Mouse (Mus musculus): ENCODE results near the gene Zfp746.
"Not testable (repeated sequence)": the region's sequence is repeated elsewhere in the genome, so short reads cannot be mapped to it uniquely, and the experiment has no call there.

Gene Zfp746

GRCm38 (mm10) chr6:48086471-48086878 is at the start of gene Zfp746:
TSS of gene Zfp746 (minus strand) at chr6:48086593.
- DNase-seq (ENCODE audit: low spot score in 2 of 2), result peak; percentile 74 to 87

- not testable (repeated sequence) for DNase-seq (ENCODE audit: low spot score in 2 of 2)
These were observed 34.7 kb upstream of the Zfp746 start for GRCm38 (mm10) chr6:48121092-48121491.

GRCm38 (mm10) chr6:48116036-48116435 is 29.6 kb upstream of the Zfp746 start:
- DNase-seq (ENCODE audit: low spot score in 2 of 2), result peak; percentile 4 to 5

- DNase-seq (ENCODE audit: low spot score in 2 of 2), result no peak
These were observed 743 bp upstream of the Zfp746 start for GRCm38 (mm10) chr6:48086957-48087715.

- DNase-seq (ENCODE audit: low spot score in 2 of 2), result peak; percentile 48 to 51
These were observed 630 bp downstream of the Zfp746 start for GRCm38 (mm10) chr6:48085521-48086404.

GRCm38 (mm10) chr6:48083733-48084191 is 2.6 kb downstream of the Zfp746 start:
- no peak for DNase-seq (ENCODE audit: low spot score in 2 of 2)

- DNase-seq (ENCODE audit: low spot score in 2 of 2), result no peak
These were observed 4.4 kb downstream of the Zfp746 start for GRCm38 (mm10) chr6:48081952-48082351.

- no peak for DNase-seq (ENCODE audit: low spot score in 2 of 2)
These were observed 5.4 kb downstream of the Zfp746 start for GRCm38 (mm10) chr6:48081021-48081420.

GRCm38 (mm10) chr6:48073316-48073715 is 13.1 kb downstream of the Zfp746 start:
- DNase-seq (ENCODE audit: low spot score in 2 of 2), result no peak

- no peak for DNase-seq (ENCODE audit: low spot score in 2 of 2)
These were observed 18.9 kb downstream of the Zfp746 start for GRCm38 (mm10) chr6:48067492-48067891.

- DNase-seq (ENCODE audit: low spot score in 2 of 2), result no peak
These were observed 20.8 kb downstream of the Zfp746 start for GRCm38 (mm10) chr6:48065587-48066075.

- no peak for DNase-seq (ENCODE audit: low spot score in 2 of 2)
These were observed 21.9 kb downstream of the Zfp746 start for GRCm38 (mm10) chr6:48064451-48064850.

GRCm38 (mm10) chr6:48063940-48064339 is 22.5 kb downstream of the Zfp746 start:
- no peak for DNase-seq (ENCODE audit: low spot score in 2 of 2)

GRCm38 (mm10) chr6:48060895-48061294 is 25.5 kb downstream of the Zfp746 start:
- no peak for DNase-seq (ENCODE audit: low spot score in 2 of 2)

- DNase-seq (ENCODE audit: low spot score in 2 of 2), result no peak
These were observed 26.0 kb downstream of the Zfp746 start for GRCm38 (mm10) chr6:48060421-48060820.

- DNase-seq (ENCODE audit: low spot score in 2 of 2), result no peak
These were observed 34.3 kb downstream of the Zfp746 start for GRCm38 (mm10) chr6:48052136-48052535.

- no peak for DNase-seq (ENCODE audit: low spot score in 2 of 2)
These were observed 34.7 kb downstream of the Zfp746 start for GRCm38 (mm10) chr6:48051666-48052065.

- DNase-seq (ENCODE audit: low spot score in 2 of 2), result no peak
These were observed 36.9 kb downstream of the Zfp746 start for GRCm38 (mm10) chr6:48049273-48050065.

- DNase-seq (ENCODE audit: low spot score in 2 of 2), result peak; percentile 71 to 73
These were observed 37.7 kb downstream of the Zfp746 start, which contains the start of gene Zfp777 for GRCm38 (mm10) chr6:48048426-48049272. TSS of gene Zfp777 (minus strand) at chr6:48048911.
